Mouse (Mus musculus) mouse trophoblast stem cell (cell line): Measurements from ENCODE around the gene Rap2c.

Source experiments
- in situ Hi-C, 2 experiments: fragments of 300-500 bp; cut with MseI, MboI; formaldehyde crosslinking; loops; 2 replicates in 1 of 2; 3 replicates in 1 of 2; pipeline ENCODE4 v1.15.1; 2025

Rap2c gene

DNA sequence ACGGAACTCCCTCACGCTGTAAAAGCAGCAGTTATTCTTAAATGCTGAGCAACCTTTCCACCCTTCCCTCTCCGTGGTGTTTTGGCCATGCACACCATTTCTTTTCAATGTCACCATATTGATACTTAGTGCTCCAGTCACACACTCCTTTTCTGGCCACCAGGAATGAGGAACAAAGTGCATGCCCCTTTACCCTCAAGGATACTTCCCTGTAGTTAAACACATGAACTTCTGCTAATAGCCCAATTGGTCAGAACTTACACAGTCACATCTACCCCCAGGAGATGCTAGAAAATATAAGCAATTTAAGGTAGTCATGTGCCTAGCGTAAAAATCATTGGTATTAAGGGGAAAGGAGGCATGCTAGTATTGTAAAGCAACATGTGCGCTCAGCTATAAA, 47.9 kb downstream of the Rap2c start:
- in situ Hi-C loops = no loop called here

- in situ Hi-C loops = no loop called here
Observed at GRCm38 (mm10) chrX:50968157-50968932, 49.5 kb downstream of the Rap2c start.

- in situ Hi-C loops = no loop called here
Observed at GRCm38 (mm10) chrX:50965157-50965556, 52.7 kb downstream of the Rap2c start.

GRCm38 (mm10) chrX:50962955-50963354, 54.9 kb downstream of the Rap2c start:
- in situ Hi-C loops = no loop called here
